Mouse (Mus musculus) MEL-GATA-1-ER (cell line): ENCODE data around the gene Samsn1.
"Not testable (repeated sequence)": the region's sequence is repeated elsewhere in the genome, so short reads cannot be mapped to it uniquely, and the experiment has no call there.

Source experiments
- DNase-seq: peaks from one replicate; pipeline ENCODE4 v3.0.0-alpha.2; 2012; ENCODE audit warnings: low read depth; ENCODE audit errors: extremely low read depth

Samsn1 gene

GRCm38 (mm10) chr16:75878885-75879284 lies 143.2 kb downstream of the Samsn1 start:
- no peak for DNase-seq

- DNase-seq: peak; percentile 54
Measured at GRCm38 (mm10) chr16:75877170-75877569, 144.9 kb downstream of the Samsn1 start.

- DNase-seq: no peak
Measured at GRCm38 (mm10) chr16:75875896-75876295, 146.2 kb downstream of the Samsn1 start.

GRCm38 (mm10) chr16:75874508-75874907 lies 147.6 kb downstream of the Samsn1 start:
- DNase-seq: no peak

GRCm38 (mm10) chr16:75872241-75872640 lies 149.8 kb downstream of the Samsn1 start:
- DNase-seq: no peak

GRCm38 (mm10) chr16:75867400-75867799 lies 154.7 kb downstream of the Samsn1 start:
- DNase-seq: no peak

- no peak for DNase-seq
Measured at GRCm38 (mm10) chr16:75865505-75865904, 156.6 kb downstream of the Samsn1 start.

- no peak for DNase-seq
Measured at GRCm38 (mm10) chr16:75864673-75865072, 157.4 kb downstream of the Samsn1 start.

- no peak for DNase-seq
Measured at GRCm38 (mm10) chr16:75856343-75856742, 165.7 kb downstream of the Samsn1 start.

- no peak for DNase-seq
Measured at GRCm38 (mm10) chr16:75855402-75855801, 166.7 kb downstream of the Samsn1 start.

GRCm38 (mm10) chr16:75853556-75854271 lies 168.4 kb downstream of the Samsn1 start:
- peak; percentile 26 for DNase-seq

GRCm38 (mm10) chr16:75852485-75852884 lies 169.6 kb downstream of the Samsn1 start:
- no peak for DNase-seq

GRCm38 (mm10) chr16:75849039-75849438 lies 173.0 kb downstream of the Samsn1 start:
- DNase-seq: no peak

GRCm38 (mm10) chr16:75843653-75844062 lies 178.4 kb downstream of the Samsn1 start:
- DNase-seq: no peak

GRCm38 (mm10) chr16:75843031-75843430 lies 179.1 kb downstream of the Samsn1 start:
- no peak for DNase-seq

- no peak for DNase-seq
Measured at GRCm38 (mm10) chr16:75842569-75842968, 179.5 kb downstream of the Samsn1 start.

- no peak for DNase-seq
Measured at GRCm38 (mm10) chr16:75837728-75838451, 184.2 kb downstream of the Samsn1 start.

GRCm38 (mm10) chr16:75831390-75831789 lies 190.7 kb downstream of the Samsn1 start:
- no peak for DNase-seq

- not testable (repeated sequence) for DNase-seq
Measured at GRCm38 (mm10) chr16:75826949-75827348, 195.1 kb downstream of the Samsn1 start.

GRCm38 (mm10) chr16:75826498-75826897 lies 195.6 kb downstream of the Samsn1 start:
- no peak for DNase-seq

- no peak for DNase-seq
Measured at GRCm38 (mm10) chr16:75823226-75823625, 198.9 kb downstream of the Samsn1 start.

GRCm38 (mm10) chr16:75820963-75821362 lies 201.1 kb downstream of the Samsn1 start:
- no peak for DNase-seq
